Mouse (Mus musculus): ENCODE data around the gene Gsdme.

The Gsdme gene

DNA sequence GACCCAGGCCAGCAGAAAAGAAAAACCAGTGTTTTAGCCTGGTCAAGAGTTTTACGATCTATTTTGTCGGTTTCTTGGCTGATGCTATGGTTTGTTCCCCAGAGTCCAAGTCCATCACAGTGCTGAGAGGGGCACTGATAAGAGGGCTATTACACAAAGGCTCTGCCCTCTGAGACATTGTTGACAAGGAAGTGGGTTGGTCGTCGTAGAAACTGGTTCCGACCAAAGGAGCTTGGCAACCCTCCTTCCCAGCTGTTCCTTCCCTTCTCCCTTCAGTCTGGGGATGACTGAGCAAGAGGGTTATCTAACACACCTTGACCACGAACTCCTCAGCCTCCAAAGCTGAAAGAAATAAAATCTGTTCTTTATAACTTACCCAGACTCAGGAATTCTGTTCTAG is at the start of gene Gsdme:
TSS of gene Gsdme (minus strand) at position 193 of the 400 bp plus-strand sequence.
- DNase-seq (ENCODE audit: low spot score): no peak

GRCm38 (mm10) chr6:50312647-50313046 is 49.0 kb upstream of the Gsdme start:
- DNase-seq (ENCODE audit: low spot score): peak; percentile 80

DNA sequence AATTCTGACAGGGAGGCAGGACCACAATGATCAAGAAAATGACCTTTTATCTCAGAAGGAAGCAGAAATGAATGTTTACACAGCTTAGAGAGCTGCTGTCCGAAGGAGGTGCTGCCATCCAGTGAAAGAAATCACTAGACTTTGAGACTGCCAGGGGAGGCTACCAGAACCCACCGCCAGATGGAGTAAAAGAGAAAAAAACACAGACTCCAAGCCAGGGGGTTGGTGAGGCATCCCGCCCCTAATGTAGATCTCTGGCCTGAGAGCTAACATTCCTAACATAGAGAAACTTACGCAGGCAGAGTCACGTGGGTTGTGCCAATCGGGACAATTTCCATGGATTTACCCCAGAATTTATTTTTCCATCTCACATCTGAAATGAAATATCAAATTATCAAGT is 45.4 kb upstream of the Gsdme start:
- peak; percentile 21 for DNase-seq (ENCODE audit: low spot score)

GRCm38 (mm10) chr6:50306625-50307024 is 43.0 kb upstream of the Gsdme start:
- no peak for DNase-seq (ENCODE audit: low spot score)

DNA sequence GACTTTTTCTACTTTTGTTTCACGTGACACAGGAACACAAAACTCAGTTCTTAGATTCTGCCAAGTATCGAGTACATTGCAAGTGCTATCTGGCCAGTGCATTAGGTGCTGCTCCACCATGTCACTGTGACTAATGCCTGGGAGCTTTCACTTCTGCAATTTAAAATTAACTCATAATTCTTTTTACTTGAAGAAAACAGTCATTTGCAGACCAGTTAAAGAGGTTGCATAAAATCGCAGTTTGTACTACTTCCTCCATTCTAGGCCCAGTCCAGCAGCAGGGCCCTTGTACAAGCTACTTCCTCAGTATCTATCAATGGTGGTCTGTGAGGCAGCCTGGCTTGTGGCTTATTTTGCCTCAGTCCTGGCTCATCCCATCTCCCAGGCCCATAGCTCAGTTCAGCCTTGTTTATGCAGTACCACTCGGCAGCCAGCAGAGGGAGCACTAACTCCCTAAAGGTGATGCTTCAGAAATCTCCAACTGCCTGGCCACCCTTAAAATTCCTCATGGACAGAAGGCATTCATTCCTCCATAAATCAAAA is 41.4 kb upstream of the Gsdme start:
- DNase-seq (ENCODE audit: low spot score): peak; percentile 82

DNA sequence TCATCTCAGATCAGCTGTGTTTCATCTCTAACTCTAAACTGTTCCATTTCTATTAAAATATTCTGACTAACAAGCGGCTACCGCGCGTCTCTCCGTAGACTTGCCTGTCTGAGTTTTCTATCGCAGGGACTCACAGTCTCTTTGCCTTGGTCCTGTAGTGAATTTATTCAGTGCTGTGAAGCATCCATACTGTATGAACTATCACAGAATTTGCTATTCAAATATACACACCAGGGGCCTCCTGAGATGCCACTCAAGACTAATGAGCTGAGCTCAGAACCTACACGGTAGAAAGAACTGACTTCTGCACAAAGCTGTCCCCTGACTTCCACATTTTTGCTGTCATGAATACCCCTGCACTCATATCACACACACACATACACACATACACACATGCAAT is 37.5 kb upstream of the Gsdme start:
- no peak for DNase-seq (ENCODE audit: low spot score)

DNA sequence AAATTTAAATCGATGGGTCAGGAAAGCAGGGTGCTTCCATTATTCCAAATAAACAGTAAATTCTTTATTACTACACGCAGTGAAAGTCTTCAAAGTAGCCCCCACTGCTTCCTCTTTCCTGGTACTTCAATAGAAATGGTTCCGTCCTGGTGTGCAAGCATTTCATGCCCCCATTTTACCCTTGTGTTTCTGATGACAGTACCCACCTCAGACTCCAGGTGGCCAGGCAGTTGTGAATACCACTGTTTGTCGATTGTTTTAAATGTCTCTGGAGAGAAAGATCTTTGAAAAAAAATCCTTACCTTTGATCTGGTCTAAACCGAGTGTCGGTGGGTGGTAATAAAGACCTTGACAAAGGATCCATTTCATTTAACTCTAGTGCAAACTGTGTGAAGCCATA is 37.0 kb upstream of the Gsdme start:
- DNase-seq (ENCODE audit: low spot score): no peak

DNA sequence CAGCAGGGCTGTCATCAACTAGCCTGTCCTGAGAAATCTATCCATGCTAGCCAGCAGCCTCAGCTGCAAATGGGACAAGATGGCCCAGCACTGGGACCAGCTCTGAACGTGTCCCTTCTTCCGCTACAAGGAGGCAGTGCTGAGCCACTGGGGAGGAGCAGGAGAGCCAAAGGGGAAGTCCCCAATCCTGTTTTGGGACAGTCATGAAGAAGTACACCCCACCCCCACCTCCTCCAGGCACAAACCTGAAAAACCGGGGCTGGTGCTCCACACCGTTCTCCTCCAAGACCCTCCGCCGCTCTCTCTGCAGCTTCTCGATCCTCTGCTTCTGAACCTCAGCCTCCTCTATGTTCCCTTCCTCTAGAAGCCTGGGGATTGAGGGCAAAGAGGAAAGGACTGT is 35.4 kb upstream of the Gsdme start:
- DNase-seq (ENCODE audit: low spot score): no peak

DNA sequence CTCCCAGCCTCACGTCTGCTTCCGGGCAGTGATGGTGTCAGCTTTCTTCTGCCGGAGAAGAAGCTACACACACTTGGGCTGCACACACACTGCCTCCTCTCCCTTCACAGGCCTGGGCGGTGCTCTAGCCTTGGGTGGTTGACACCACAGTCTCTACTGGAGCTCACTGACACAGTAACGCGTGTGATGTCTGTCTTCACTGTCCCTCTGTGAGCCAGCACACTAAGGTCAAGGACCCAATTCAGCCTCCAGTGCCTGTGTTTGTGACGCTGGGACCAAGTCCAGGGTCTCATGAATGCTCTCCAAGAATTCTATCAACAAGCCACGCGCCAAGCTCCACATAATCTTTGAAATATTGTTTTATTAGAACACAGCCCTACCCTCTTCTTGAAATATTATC is 34.0 kb upstream of the Gsdme start:
- no peak for DNase-seq (ENCODE audit: low spot score)

DNA sequence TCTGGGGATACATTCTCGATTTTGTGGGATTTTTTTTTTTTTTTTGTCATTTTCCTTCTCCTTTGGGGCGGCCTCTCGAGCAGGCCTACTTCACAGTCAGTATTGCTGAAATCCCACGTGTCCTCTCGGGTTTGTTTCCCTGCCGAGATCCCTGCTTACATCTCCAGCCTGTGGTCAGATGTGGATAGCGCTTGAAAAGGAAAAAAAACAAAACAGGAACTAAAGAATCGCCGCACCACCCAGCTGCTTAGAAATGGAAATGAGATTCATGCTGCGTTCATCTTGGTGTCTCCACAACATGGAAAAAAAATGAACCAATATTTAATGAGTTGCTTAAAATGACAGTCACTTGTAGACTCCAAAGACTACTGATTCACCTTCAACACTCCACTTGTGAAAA is 31.5 kb upstream of the Gsdme start:
- no peak for DNase-seq (ENCODE audit: low spot score)

- peak; percentile 79 for DNase-seq (ENCODE audit: low spot score)
Measured at GRCm38 (mm10) chr6:50294128-50294527, 30.5 kb upstream of the Gsdme start.

DNA sequence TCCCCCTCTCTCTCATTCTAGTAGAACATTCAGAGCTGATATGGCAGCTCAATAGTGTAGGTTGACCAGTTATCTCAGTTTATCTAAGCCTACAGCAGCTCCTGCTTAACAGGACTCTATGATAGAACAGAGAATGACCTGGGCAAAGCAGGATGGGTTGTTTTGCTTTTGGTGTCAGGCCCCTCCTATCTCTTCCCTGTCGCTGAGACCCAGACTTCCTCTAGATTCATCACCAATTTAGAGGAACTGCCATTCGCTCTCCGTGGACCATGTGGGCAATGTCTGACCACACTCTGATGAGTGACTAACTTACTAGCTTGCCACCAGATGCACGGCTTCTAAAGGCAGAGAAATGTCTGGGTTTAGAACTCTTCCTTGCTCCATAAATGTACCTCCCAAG is 28.0 kb upstream of the Gsdme start:
- no peak for DNase-seq (ENCODE audit: low spot score)

DNA sequence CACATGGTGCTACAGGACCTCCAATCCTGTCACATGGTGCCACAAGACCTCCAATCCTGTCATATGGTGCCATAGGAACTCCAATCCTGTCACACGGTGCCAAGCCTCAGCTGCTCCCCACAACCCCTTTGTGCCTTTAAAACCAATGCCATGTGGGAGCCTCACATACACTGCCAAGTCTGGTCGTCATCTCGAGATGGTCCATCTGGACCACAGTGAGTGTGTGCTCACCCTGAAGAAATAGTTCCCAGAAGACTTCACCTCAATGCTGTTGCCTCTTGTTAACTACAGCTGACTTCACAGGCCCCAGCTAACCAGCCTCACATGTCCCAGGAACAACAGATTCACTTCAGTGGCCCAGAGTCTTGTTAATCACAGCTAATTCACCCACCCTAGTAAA is 23.2 kb upstream of the Gsdme start:
- DNase-seq (ENCODE audit: low spot score): no peak

- DNase-seq (ENCODE audit: low spot score): no peak
Measured at GRCm38 (mm10) chr6:50279642-50280041, 16.0 kb upstream of the Gsdme start.

DNA sequence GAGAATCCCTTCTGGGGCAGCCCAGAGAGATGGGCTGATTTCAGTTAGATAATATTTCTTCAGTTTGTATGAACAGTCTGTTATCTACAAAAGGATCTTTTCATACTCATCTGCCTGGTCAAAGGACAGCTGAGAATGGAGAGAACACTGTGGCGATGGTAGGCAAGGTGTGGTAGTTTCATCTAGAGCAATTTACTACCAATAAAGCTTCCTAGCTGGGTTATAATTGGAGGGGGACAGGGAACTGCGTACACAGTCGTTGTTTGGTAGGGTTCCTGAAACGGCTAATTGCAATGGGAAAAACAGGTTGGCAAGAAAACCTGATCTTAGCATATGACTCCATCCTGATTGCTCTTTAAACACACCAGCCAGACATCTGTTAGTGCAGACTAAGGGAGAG is 10.3 kb upstream of the Gsdme start:
- DNase-seq (ENCODE audit: low spot score): no peak

GRCm38 (mm10) chr6:50273416-50273815 is 9.8 kb upstream of the Gsdme start:
- DNase-seq (ENCODE audit: low spot score): no peak

DNA sequence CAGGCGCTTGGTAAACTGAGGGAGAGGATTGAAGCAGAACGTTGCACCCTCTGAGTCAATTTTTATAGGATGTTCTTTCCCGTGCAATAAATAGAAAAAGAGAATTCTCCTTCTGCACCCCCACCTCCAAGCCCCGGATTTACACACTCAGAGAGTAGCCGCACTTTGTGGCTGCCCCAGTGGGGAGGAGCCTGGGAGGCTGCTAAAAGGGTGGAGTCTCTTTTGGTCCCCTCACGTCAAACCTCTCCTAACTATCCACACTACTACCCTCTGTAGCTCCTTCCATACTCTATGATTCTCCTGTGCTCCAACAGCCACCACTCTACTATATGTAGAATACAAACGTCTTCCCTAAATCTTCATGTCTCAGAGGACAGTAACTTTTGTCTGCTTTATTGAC is 1.4 kb downstream of the Gsdme start:
- DNase-seq (ENCODE audit: low spot score): no peak

GRCm38 (mm10) chr6:50261922-50262261 is 1.8 kb downstream of the Gsdme start:
- DNase-seq (ENCODE audit: low spot score): no peak

GRCm38 (mm10) chr6:50261201-50261921 is 2.3 kb downstream of the Gsdme start:
- peak; percentile 87 for DNase-seq (ENCODE audit: low spot score)

- no peak for DNase-seq (ENCODE audit: low spot score)
Measured at GRCm38 (mm10) chr6:50255356-50255755, 8.3 kb downstream of the Gsdme start.

- DNase-seq (ENCODE audit: low spot score): peak; percentile 78
Measured at GRCm38 (mm10) chr6:50254723-50255184, 8.9 kb downstream of the Gsdme start.

- DNase-seq (ENCODE audit: low spot score): no peak
Measured at GRCm38 (mm10) chr6:50252690-50253089, 11.0 kb downstream of the Gsdme start.

- no peak for DNase-seq (ENCODE audit: low spot score)
Measured at GRCm38 (mm10) chr6:50247791-50248190, 15.9 kb downstream of the Gsdme start.

GRCm38 (mm10) chr6:50247356-50247755 is 16.3 kb downstream of the Gsdme start:
- DNase-seq (ENCODE audit: low spot score): no peak

Data from urinary bladder, postnatal 14 days (tissue).